Mouse (Mus musculus): ENCODE measurements around the gene Abcb9.

DNA sequence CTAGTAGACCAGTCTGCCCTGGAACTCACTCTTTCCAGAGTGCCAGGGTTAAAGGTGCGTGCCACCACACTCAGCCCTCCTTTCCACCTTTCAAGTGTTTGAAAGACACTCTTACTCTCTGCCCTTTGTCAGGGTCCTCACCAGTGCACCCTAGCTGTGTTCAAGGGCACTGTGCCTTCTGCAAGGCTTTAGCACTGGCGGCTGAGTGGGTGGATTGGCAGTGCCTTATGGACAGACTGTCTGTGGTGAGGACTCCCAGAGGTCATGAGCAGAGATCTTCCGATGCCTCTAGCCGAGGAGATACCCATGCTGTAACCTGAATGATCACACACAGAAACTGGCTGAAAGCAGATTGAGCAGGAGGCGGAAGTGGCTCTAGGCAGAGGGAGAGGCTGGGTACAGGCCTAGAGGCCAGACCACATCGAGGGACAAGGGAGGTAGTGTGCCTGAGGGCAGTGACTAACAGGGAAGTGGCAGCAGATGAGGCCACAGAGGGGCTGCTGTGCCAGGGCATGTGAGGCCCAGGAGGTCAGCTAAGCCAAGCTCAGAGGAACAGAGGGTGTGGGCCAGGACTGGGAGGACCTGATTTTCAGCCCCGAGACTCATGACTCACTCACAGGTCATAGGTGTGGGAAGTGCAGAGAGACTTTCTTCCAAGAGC is 48.7 kb downstream of the Abcb9 start:
- no peak for TF ChIP-seq POLR2A (IDR thresholded peaks at IDR 0.05; ENCODE audit: insufficient read length, low read depth)
- TF ChIP-seq USF1 (IDR thresholded peaks at IDR 0.05; ENCODE audit: low read depth): no peak
- no peak for TF ChIP-seq CEBPB (IDR thresholded peaks at IDR 0.05; ENCODE audit: insufficient read depth, poor library complexity, severe bottlenecking)
- no peak for TF ChIP-seq TCF3 (IDR thresholded peaks at IDR 0.05; ENCODE audit: insufficient read length, low read depth)
- no peak for TF ChIP-seq MYOG (IDR thresholded peaks at IDR 0.05; ENCODE audit: control insufficient read depth in 1 of 3, insufficient read depth in 1 of 3, insufficient read length in 2 of 3, low read depth in 2 of 3)
- no peak for TF ChIP-seq MAX (IDR thresholded peaks at IDR 0.05; ENCODE audit: low read depth)
- no peak for TF ChIP-seq E2F4 (IDR thresholded peaks at IDR 0.05; ENCODE audit: insufficient read depth)
- TF ChIP-seq TCF12 (IDR thresholded peaks at IDR 0.05; ENCODE audit: insufficient read depth, poor library complexity, severe bottlenecking): no peak
- no peak for TF ChIP-seq REST (IDR thresholded peaks at IDR 0.05; ENCODE audit: insufficient read depth, insufficient read length)
- TF ChIP-seq POLR2AphosphoS2 (IDR thresholded peaks at IDR 0.05; ENCODE audit: insufficient read length, low read depth): no peak
- no peak for TF ChIP-seq SRF (IDR thresholded peaks at IDR 0.05; ENCODE audit: control insufficient read depth, insufficient read length, low read depth)
